Mouse (Mus musculus): ENCODE data around the gene Pgpep1.

Pgpep1 gene

DNA sequence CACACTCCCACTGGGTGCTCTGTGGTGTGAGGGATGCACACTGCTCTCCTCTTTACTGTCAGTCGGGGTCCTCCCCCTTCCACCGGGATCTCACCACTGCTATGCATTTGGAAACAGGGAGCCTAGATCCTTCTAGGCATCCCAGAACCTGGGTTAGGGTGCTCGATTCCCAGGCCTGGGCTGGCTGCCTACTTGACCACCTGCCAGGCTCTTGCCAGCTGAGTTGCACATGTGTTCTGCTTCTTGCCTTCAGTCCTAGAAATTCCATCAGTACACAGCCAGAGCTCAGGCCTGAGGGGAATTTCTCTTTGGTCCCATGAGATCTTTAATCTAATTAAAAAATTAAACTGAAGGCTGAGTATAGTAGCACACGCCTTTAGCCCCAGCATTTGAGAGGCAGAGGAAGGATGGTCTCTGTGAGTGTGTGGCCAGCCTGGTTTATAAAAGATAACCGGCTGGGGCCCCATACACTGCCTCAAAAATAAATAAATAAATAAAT is 29.8 kb upstream of the Pgpep1 start:
- DNase-seq: no peak

DNA sequence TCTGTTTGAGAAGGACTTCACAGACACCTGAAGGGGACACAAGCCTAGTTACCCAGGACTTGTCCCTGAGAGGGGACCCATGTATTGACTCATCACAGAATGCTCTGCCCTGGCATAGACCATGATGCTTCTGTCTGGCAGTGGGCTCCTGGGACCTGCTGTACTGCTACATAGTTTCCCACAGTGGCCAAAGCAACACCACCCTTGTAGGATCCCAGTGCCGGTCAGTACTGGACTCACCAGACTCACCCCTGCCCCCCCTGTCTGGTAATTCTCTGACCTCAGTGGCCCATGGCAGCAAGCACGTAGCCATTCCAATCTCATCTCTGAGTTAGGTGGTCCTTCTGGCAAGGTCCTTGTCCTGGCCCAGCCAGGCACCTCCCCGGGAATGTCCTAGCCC is 27.9 kb upstream of the Pgpep1 start:
- DNase-seq: no peak

DNA sequence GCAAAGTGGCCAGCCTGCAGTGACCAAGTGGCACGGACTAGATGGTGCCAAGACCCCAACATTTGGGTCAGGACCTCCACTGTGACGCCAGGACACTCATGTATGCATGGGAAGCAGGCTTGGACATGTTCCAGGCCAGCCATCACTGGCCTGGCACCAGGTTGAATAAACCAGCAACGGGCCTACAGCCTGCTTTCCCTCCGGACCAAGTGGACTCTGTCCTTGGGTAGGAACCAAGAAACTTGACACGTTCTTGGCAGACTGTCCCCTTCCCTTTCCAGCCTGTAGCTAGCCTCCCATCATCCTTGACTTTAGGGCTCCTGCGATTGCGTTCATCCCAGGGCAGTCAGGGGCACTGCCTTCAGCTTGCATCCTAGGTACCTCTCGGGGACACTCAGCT is 27.4 kb upstream of the Pgpep1 start:
- DNase-seq: no peak

DNA sequence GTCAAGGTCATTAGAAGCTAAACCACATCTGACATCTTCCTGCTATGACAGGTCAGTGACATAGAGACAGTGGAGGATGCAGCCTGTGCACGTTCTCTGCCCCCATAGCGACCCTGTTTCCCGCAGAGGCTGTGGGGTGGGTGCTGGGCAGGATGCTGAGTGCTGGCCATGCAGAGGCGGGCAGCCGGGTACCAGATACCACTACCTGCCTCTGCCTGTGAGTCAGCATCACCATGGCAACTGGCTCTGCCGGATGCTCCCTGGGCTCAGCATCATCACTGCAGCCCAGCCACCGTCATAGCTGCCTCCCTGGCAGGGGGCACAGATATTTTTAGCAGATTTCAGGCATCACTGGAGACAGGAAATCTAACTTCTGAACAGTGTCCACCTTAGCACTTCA is 24.1 kb upstream of the Pgpep1 start:
- no peak for DNase-seq

DNA sequence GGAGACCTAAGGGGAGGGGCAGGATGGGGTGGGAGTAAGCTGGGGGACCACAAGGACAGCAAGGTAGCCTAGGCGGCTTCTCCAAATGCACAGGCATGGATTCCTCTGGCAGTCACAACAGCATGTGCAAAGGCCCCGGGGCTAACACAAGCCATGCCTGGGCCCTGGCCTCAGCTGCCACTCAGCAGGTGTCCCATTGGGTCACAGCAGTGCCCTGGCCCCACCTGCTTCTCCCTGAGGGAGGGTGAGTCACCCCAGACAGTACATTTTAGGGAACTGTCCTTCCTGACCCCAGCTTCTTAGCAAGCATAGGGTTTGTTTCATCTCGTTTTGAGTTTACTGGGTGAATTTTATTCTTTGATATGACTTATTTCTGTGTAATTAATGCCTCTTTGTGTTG is 22.5 kb upstream of the Pgpep1 start:
- no peak for DNase-seq

DNA sequence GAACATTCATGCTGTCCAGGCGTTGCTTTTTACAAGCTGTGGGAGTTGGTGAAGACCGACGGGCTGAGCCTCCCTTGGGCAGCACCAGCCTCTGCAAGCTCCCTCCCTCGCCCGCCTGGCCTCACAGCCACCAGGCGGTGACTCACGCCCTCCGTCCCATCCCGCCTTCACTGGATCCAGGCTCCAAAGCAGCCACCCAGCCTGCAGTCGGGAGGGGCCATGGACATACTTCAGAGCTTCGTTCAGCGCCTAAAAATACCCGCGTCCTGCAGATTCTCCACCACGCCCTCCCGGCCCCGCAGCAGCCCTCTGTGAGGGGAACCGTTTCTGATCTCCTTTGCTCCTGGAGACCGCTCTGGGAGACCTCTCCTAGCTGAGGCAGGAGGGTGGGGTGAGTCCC is 22.0 kb upstream of the Pgpep1 start:
- DNase-seq: no peak

GRCm38 (mm10) chr8:70681410-70681809 is 21.2 kb upstream of the Pgpep1 start:
- DNase-seq: no peak

GRCm38 (mm10) chr8:70680039-70680438 is 19.9 kb upstream of the Pgpep1 start:
- no peak for DNase-seq

- no peak for DNase-seq
These were observed 19.2 kb upstream of the Pgpep1 start for GRCm38 (mm10) chr8:70679404-70679803.

DNA sequence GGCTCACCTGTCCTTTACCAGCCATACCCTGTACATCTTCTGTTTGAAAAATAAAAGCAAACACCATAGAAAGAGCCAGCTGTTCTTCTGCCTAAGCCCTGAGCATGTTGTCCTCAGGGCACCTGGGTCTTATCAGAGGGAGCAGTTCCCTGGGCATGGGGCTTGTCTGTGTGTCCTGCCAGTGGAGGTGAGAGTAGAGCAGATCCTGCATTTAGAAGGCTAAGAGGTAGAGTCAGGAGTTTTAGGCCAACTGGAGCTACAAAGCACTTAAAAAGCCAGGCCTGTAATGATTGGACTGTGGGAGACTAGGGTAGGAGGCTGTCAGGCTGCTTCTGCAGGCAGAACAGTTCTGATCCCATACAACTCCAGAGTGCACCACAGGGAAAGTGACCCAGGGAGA is 18.5 kb upstream of the Pgpep1 start:
- DNase-seq: no peak

GRCm38 (mm10) chr8:70677451-70678080 is 17.4 kb upstream of the Pgpep1 start:
- DNase-seq: no peak

DNA sequence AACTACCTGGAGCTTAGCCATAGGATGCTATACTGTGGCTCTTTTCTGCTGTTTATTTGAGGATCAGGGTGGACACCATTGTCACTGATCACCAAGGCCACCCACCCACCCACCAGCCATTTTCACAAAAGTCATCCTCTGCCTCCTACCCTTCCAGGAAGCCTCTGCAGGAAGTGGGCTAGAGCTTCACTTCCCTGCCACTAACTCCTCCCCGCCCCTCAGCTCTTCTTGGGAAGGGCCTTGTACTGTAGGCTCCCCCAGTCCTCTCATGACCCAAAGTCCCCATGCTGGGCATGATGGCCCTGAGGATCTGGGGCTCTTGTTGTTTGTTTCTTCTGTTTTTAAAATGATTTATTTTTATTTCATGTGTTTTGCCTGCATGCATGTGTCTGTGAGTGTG is 15.1 kb upstream of the Pgpep1 start:
- no peak for DNase-seq

- no peak for DNase-seq
These were observed 14.5 kb upstream of the Pgpep1 start for GRCm38 (mm10) chr8:70674716-70675115.

DNA sequence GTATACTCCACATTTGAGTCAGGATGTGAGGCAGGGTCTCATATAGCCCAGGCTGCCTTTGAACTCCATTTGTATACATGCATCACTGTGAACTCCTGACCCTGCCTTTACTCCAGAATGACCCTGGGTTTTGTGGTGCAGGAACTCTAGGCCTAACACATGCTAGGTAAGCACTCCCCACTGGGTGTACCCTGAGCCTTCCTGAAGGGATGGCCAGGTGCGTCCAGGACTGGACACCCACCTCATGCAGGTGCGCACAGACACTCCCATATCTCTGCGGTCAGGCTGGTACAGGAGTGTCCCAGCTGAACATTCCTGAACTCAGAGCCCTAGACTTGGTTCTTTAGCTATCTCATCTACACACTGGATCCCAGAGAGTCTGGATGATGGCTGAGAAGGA is 13.9 kb upstream of the Pgpep1 start:
- no peak for DNase-seq

GRCm38 (mm10) chr8:70673079-70673856 is 13.1 kb upstream of the Pgpep1 start, which contains the start of gene Lsm4:
Gene Lsm4 (plus strand): TSS chr8:70673248.
- peak; percentile 99 for DNase-seq

DNA sequence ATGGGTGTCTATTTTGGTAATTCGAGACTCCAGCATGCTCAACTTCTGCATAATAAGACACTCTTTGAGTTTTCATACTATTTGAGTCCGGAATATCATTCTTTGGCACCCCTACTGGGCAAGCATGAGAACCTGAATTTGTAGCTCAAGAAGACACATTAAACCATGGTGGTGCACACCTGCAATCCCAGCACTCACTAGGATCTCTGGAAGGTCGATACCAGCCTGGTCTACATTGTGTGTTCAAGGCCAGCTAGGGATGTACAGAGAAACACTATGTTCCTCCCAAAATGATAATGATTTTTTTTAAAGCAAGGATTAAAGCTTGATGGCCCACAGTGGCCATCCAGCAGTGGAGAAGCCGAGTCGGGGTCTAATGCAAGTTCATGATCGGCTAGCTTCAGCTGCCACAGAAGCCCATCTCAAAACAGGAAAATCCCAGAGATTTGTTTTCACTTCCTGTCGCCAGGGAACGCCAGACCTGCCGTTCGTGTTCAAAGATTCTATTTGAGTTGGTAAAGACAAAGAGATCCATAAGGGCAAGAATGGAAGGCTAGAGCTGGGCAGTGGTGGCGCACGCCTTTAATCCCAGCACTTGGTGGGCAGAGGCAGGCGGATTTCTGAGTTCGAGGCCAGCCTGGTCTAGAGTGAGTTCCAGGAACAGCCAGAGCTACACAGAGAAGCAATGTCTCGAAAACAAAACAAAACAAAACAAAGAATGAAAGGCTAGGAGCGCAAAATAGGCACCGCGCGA is 12.3 kb upstream of the Pgpep1 start:
- no peak for DNase-seq

GRCm38 (mm10) chr8:70671615-70672324 is 11.6 kb upstream of the Pgpep1 start:
- DNase-seq: no peak

GRCm38 (mm10) chr8:70667071-70667470 is 6.9 kb upstream of the Pgpep1 start:
- DNase-seq: no peak

DNA sequence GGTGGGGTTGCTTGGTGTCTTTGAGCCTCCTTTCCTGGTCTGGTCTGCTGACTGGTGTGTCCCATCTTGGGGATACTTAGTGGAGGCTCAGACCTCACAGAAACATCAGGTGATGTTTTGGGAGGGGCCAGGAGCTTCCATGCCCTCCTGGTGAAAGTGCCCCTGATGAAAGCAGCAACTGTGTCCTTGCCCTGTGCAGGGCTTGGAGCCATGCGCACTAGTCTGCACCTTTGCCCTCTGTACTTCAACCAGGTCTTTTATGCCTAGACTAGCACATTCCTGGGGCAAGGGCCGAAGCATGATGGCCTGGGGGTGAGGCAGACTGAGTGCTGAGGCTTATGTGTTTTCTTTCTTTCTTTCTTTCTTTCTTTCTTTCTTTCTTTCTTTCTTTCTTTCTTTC is 5.4 kb upstream of the Pgpep1 start:
- no peak for DNase-seq

DNA sequence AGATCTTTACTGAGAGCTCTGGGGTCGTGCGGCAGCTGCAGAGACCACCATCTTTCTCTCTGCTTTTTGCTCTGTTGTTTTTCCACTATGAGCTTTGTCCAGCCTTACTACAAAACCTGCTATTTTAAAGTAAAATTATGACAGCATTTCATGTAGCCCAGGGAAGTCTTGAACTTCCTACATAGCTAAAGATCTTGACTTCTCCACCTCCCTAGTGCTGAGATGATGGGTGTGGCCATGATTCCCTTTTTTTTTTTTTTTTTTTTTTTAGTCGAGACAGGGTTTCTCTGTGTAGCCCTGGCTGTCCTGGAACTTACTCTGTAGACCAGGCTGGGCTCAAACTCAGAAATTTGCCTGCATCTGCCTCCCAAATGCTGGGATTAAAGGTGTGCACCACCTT is 4.4 kb upstream of the Pgpep1 start:
- no peak for DNase-seq

DNA sequence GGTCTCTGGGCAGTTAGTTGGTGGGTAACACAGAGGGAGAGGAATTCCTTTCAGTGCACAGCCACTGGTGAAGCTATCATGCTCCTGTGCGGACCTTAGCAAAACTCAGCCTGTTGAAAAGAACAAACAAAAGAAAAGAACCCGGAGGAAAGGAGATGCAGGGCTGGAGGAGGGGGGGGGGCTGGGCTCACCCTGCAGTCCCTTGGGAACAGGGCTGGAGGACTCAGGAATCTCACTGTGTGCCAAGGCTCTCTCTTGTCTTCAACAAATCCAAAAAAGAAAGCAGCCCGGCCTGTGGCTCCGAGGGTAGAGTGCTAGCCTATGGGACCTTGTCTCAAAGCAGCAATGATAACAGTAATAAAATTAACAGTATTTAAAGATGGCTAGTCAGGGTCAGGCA is 3.5 kb upstream of the Pgpep1 start:
- no peak for DNase-seq

DNA sequence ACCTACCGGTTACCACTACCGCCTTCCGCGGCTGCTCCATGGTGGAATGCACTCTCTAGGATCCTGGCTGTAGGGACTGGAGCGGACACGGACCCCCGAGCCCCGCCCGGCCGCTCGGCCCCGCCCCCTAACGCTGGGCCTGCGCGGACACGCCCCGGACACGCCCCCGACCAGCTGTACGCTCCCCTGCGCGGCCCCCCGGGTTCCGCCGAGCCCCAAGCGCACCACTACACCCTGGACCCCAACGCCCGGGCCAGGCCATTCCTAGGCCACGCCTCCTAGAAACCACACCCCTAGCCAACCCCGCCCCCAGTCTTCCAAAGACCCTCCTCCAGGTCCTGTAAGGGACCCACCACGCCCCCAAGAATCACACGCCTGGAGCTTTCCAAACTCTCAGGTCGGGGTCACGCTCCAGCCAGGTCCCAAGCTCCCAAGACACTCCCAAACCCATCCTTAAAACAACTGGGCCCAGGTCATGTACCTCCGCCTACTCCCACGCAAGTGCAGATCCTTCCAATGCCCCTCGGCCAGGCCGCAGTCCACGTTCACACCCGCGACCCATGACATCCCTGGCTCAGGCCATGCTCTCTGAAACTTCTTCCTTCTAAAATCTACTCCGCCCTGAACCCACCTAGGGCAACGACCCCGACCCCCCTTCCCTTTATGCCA is 450 bp downstream of the Pgpep1 start:
- peak; percentile 56 for DNase-seq
